Mouse (Mus musculus) intestine, embryonic 16.5 days (tissue): ENCODE data around the gene Rimbp3. TPM values are rescaled to one million over a fixed set of nuclear protein-coding genes. Genes with fewer than 3 reads are reported as not detected.

Source experiments
- ATAC-seq: fragments of 200-750 bp; cut with Nextera tagmentation; 2 replicates; pipeline ENCODE4 v1.8.0; 2017; ENCODE audit warnings: moderate TSS enrichment, moderate library complexity
- H3K27ac ChIP-seq: fragments of 300-500 bp; sonication (generic); 2 replicates; pipeline ENCODE4 v1.5.1; 2014; ENCODE audit warnings: mild to moderate bottlenecking, low read length
- H3K27me3 ChIP-seq: fragments of 300-500 bp; sonication (generic); replicated peaks from 2 replicates; pipeline ENCODE4 v1.6.1; 2014; ENCODE audit warnings: low read length, control low read depth, mixed read lengths; ENCODE audit not compliant: control insufficient read depth, insufficient read depth
- H3K36me3 ChIP-seq: fragments of 300-500 bp; sonication (generic); 2 replicates; pipeline ENCODE4 v1.6.1; 2014; ENCODE audit warnings: low read length, control low read depth; ENCODE audit not compliant: control insufficient read depth, insufficient read depth
- H3K4me1 ChIP-seq: fragments of 300-500 bp; sonication (generic); 2 replicates; pipeline ENCODE4 v1.6.1; 2014; ENCODE audit warnings: low read length, control low read depth, mixed read lengths; ENCODE audit not compliant: control insufficient read depth, insufficient read depth
- H3K4me2 ChIP-seq: fragments of 300-500 bp; sonication (generic); 2 replicates; pipeline ENCODE4 v1.6.1; 2014; ENCODE audit warnings: low read depth, low read length, control low read depth
- H3K4me3 ChIP-seq: fragments of 300-500 bp; sonication (generic); 2 replicates; pipeline ENCODE4 v1.5.1; 2014; ENCODE audit warnings: mild to moderate bottlenecking, low read length
- H3K9ac ChIP-seq: fragments of 300-500 bp; sonication (generic); 2 replicates; pipeline ENCODE4 v1.6.1; 2014; ENCODE audit warnings: low read depth, low read length
- H3K9me3 ChIP-seq: fragments of 300-500 bp; sonication (generic); 2 replicates; pipeline ENCODE4 v1.6.1; 2016; ENCODE audit warnings: low read length, control low read depth; ENCODE audit not compliant: control insufficient read depth
- WGBS: fragments of 180-500 bp; shearing (Covaris S2); extraction: QIAGEN DNeasy Blood & Tissue Kit; methylation state at CpG from one replicate; pipeline ENCODE4 v1.1.7; 2014; 5-methylcytosine and 5-hydroxymethylcytosine counted together
- polyA plus RNA-seq: library from polyadenylated mRNA; unstranded; fragments of >200 nt; fragmentation: Nextera tagmentation; extraction: Ambion mirVana; gene quantifications from 2 replicates; pipeline ENCODE4 v1.2.1, GENCODE M21; 2015

Rimbp3 gene
- polyA plus RNA-seq, 1 experiment from 2014 or later, result 0.49 TPM

- Histone ChIP-seq H3K27ac (peak overlapping the region; percentile 86), H3K4me1 (peaks cover 32% of the 10 kb centered on the region), H3K27me3 (no peaks in the 10 kb centered on the region), H3K9ac (peak overlapping the region; percentile 84), H3K9me3 (0 out of 2 replicates have a peak, but pooled peaks cover 9% of the 10 kb centered on the region), H3K4me3 (peak overlapping the region; percentile 79), H3K36me3 (no peaks in the 10 kb centered on the region), H3K4me2 (peak overlapping the region; percentile 95)
- ATAC-seq, result peak; percentile 29
- WGBS, result under 1% methylated on average over 50 of the region's 62 CpGs
These were observed 25.5 kb downstream of the Rimbp3 start for GRCm38 (mm10) chr16:17233702-17234498.

- H3K27ac ChIP-seq, result peak overlapping the region; percentile 86
- 0 out of 2 replicates have a peak, but pooled peaks cover 9% of the 10 kb centered on the region for H3K9me3 ChIP-seq
- peak overlapping the region; percentile 79 for H3K4me3 ChIP-seq
- H3K27me3 ChIP-seq, result no peaks in the 10 kb centered on the region
- H3K9ac ChIP-seq, result peak overlapping the region; percentile 84
- peak; percentile 22; the same call in 1 of the 2 replicates for ATAC-seq
- peaks cover 38% of the 10 kb centered on the region for H3K4me1 ChIP-seq
- 3% methylated on average over 12 of the region's 12 CpGs for WGBS
- H3K4me2 ChIP-seq, result peak overlapping the region; percentile 95
- no peaks in the 10 kb centered on the region for H3K36me3 ChIP-seq
These were observed 26.1 kb downstream of the Rimbp3 start for GRCm38 (mm10) chr16:17234499-17234895.

GRCm38 (mm10) chr16:17234916-17235665 is 26.7 kb downstream of the Rimbp3 start:
- Histone ChIP-seq H3K4me2 (peak overlapping the region; percentile 95), H3K4me1 (peaks cover 44% of the 10 kb centered on the region)
- 19% methylated on average over 9 of the region's 9 CpGs for WGBS

GRCm38 (mm10) chr16:17237634-17238033 is 29.2 kb downstream of the Rimbp3 start:
- Histone ChIP-seq H3K27ac (no peak overlapping the region), H3K9ac (no peak overlapping the region), H3K4me2 (no peak overlapping the region), H3K9me3 (no peaks in the 10 kb centered on the region), H3K36me3 (no peaks in the 10 kb centered on the region), H3K27me3 (no peaks in the 10 kb centered on the region), H3K4me1 (peaks cover 45% of the 10 kb centered on the region), H3K4me3 (no peak overlapping the region)
- ATAC-seq, result no peak
- 62% methylated on average over 3 of the region's 3 CpGs for WGBS

More at GRCm38 (mm10) chr16:17234916-17235665, 26.7 kb downstream of the Rimbp3 start:
- 0 out of 2 replicates have a peak, but pooled peaks cover 4% of the 10 kb centered on the region for H3K9me3 ChIP-seq
- peak overlapping the region; percentile 79 for H3K4me3 ChIP-seq
- H3K36me3 ChIP-seq, result no peaks in the 10 kb centered on the region
- no peak for ATAC-seq
- peak overlapping the region; percentile 84 for H3K9ac ChIP-seq
- no peaks in the 10 kb centered on the region for H3K27me3 ChIP-seq
- H3K27ac ChIP-seq, result peak overlapping the region; percentile 86

GRCm38 (mm10) chr16:17239409-17239808 is 31.0 kb downstream of the Rimbp3 start:
- WGBS, result 47% methylated on average over 2 of the region's 2 CpGs
- H3K9ac ChIP-seq, result no peak overlapping the region
- peaks cover 55% of the 10 kb centered on the region for H3K4me1 ChIP-seq
- no peaks in the 10 kb centered on the region for H3K9me3 ChIP-seq
- H3K4me3 ChIP-seq, result no peak overlapping the region
- H3K4me2 ChIP-seq, result no peak overlapping the region
- H3K36me3 ChIP-seq, result no peaks in the 10 kb centered on the region
- ATAC-seq, result no peak
- H3K27me3 ChIP-seq, result no peaks in the 10 kb centered on the region
- peak overlapping the region; percentile 24; the same call in 1 of the 2 replicates for H3K27ac ChIP-seq

GRCm38 (mm10) chr16:17243731-17244130 is 35.3 kb downstream of the Rimbp3 start:
- Histone ChIP-seq H3K9me3 (no peaks in the 10 kb centered on the region), H3K27me3 (no peaks in the 10 kb centered on the region), H3K4me3 (no peak overlapping the region), H3K4me1 (peaks cover 33% of the 10 kb centered on the region), H3K36me3 (no peaks in the 10 kb centered on the region), H3K4me2 (0 out of 2 replicates have a peak overlapping the region, but pooled peaks have one; percentile 28), H3K9ac (no peak overlapping the region; the same call in 1 of the 2 replicates), H3K27ac (peak overlapping the region; percentile 25; the same call in 1 of the 2 replicates)
- peak; percentile 89 for ATAC-seq
- WGBS, result 29% methylated on average over 1 of the region's 1 CpGs

- Histone ChIP-seq H3K4me1 (peaks cover 21% of the 10 kb centered on the region), H3K9me3 (no peaks in the 10 kb centered on the region), H3K27me3 (no peaks in the 10 kb centered on the region), H3K4me3 (no peak overlapping the region), H3K36me3 (no peaks in the 10 kb centered on the region), H3K9ac (no peak overlapping the region), H3K27ac (no peak overlapping the region), H3K4me2 (no peak overlapping the region)
- 48% methylated on average over 1 of the region's 1 CpGs for WGBS
- no peak for ATAC-seq
These were observed 36.6 kb downstream of the Rimbp3 start for GRCm38 (mm10) chr16:17244996-17245395.

- H3K9me3 ChIP-seq, result no peaks in the 10 kb centered on the region
- no peak overlapping the region for H3K4me3 ChIP-seq
- ATAC-seq, result no peak
- no peak overlapping the region for H3K27ac ChIP-seq
- H3K27me3 ChIP-seq, result no peaks in the 10 kb centered on the region
- H3K36me3 ChIP-seq, result no peaks in the 10 kb centered on the region
- H3K9ac ChIP-seq, result no peak overlapping the region
- 61% methylated on average over 4 of the region's 4 CpGs for WGBS
- H3K4me2 ChIP-seq, result no peak overlapping the region
- H3K4me1 ChIP-seq, result peaks cover 37% of the 10 kb centered on the region
These were observed 39.3 kb downstream of the Rimbp3 start for GRCm38 (mm10) chr16:17247727-17248126.

- Histone ChIP-seq H3K4me2 (no peak overlapping the region), H3K27ac (no peak overlapping the region), H3K4me3 (no peak overlapping the region), H3K9ac (no peak overlapping the region), H3K36me3 (no peaks in the 10 kb centered on the region), H3K27me3 (no peaks in the 10 kb centered on the region), H3K9me3 (no peaks in the 10 kb centered on the region), H3K4me1 (peaks cover 40% of the 10 kb centered on the region)
- peak; percentile 61 for ATAC-seq
- 42% methylated on average over 6 of the region's 6 CpGs for WGBS
These were observed 40.7 kb downstream of the Rimbp3 start for GRCm38 (mm10) chr16:17249135-17249534.
